Mouse (Mus musculus) olfactory bulb, adult 2 months (tissue): ENCODE measurements around the gene Slc26a1.

Source experiments
- CTCF ChIP-seq: fragments of 200-500 bp; IDR thresholded peaks from 2 replicates; pipeline ENCODE4 v1.5.1; 2012; ENCODE audit warnings: low read depth, mild to moderate bottlenecking, low read length, moderate library complexity; ENCODE audit not compliant: insufficient read depth
- POLR2A ChIP-seq: fragments of 200-500 bp; IDR thresholded peaks from 2 replicates; pipeline ENCODE4 v1.6.1; 2012; ENCODE audit warnings: mild to moderate bottlenecking, low read depth, low read length, moderate library complexity; ENCODE audit not compliant: insufficient read depth

DNA sequence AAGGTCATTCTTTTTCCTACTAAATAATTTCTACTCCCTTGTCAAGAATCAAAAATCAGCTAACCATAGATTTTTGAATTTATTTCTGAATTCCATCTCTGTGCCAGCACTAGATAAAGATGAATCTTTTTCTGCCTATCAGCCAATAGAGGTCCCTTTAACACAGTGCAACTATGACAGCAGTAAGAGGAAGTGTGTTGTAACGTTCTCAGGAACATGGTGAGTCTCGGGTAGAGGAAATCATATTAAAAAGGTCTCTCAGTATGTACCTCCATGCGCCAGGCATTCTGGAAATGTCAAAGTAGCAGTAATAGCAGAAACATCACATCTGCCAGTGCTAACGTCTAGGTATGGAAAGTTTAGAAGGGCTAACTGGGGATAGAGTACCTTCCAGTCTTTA lies 39.2 kb downstream of the Slc26a1 start:
- TF ChIP-seq CTCF, result no peak
- no peak for TF ChIP-seq POLR2A
